Mouse (Mus musculus) forebrain, embryonic 11.5 days (tissue): Measurements from ENCODE around the gene Gm45717. TPM values are rescaled to one million over a fixed set of nuclear protein-coding genes. Genes with fewer than 3 reads are reported as not detected.

Experiments
- ATAC-seq: fragments of 200-750 bp; cut with Nextera tagmentation; replicated peaks from 2 replicates; pipeline ENCODE4 v1.8.0; 2017; ENCODE audit warnings: moderate TSS enrichment; ENCODE audit not compliant: low FRiP score
- DNase-seq: peaks from one replicate; pipeline ENCODE4 v3.0.0-alpha.2; 2017; ENCODE audit warnings: low spot score
- H3K27ac ChIP-seq: fragments of 300-500 bp; sonication (generic); 2 replicates; pipeline ENCODE4 v1.5.1; 2014; ENCODE audit warnings: low read depth, low read length
- H3K27me3 ChIP-seq: fragments of 300-500 bp; sonication (generic); 2 replicates; pipeline ENCODE4 v1.6.1; 2014; ENCODE audit warnings: mild to moderate bottlenecking, low read length, mixed read lengths; ENCODE audit not compliant: control insufficient read depth, insufficient read depth
- H3K36me3 ChIP-seq: fragments of 300-500 bp; sonication (generic); 2 replicates; pipeline ENCODE4 v1.6.1; 2014; ENCODE audit warnings: mild to moderate bottlenecking, low read length, moderate library complexity, mixed read lengths; ENCODE audit not compliant: control insufficient read depth, insufficient read depth
- H3K4me1 ChIP-seq: fragments of 300-500 bp; sonication (generic); replicated peaks from 2 replicates; pipeline ENCODE4 v1.6.1; 2014; ENCODE audit warnings: low read length, mixed read lengths; ENCODE audit not compliant: control insufficient read depth, insufficient read depth
- H3K4me2 ChIP-seq: fragments of 300-500 bp; sonication (generic); 2 replicates; pipeline ENCODE4 v1.6.1; 2014; ENCODE audit warnings: low read depth, mild to moderate bottlenecking, low read length, moderate library complexity, mixed read lengths; ENCODE audit not compliant: severe bottlenecking
- H3K4me3 ChIP-seq: fragments of 300-500 bp; sonication (generic); 2 replicates; pipeline ENCODE4 v1.5.1; 2014; ENCODE audit warnings: low read depth, low read length
- H3K9ac ChIP-seq: fragments of 300-500 bp; sonication (generic); 2 replicates; pipeline ENCODE4 v1.6.1; 2014; ENCODE audit warnings: low read length
- H3K9me3 ChIP-seq: fragments of 300-500 bp; sonication (generic); 2 replicates; pipeline ENCODE4 v1.6.1; 2016; ENCODE audit warnings: low read length, mixed read lengths; ENCODE audit not compliant: control insufficient read depth
- WGBS: fragments of 180-500 bp; shearing (Covaris S2); extraction: QIAGEN DNeasy Blood & Tissue Kit; methylation state at CpG from one replicate; pipeline ENCODE4 v1.1.7; 2014; 5-methylcytosine and 5-hydroxymethylcytosine counted together
- polyA plus RNA-seq: library from polyadenylated mRNA; unstranded; fragments of >200 nt; fragmentation: Nextera tagmentation; extraction: Ambion mirVana; gene quantifications from 2 replicates; pipeline ENCODE4 v1.2.1, GENCODE M21; 2014

Gm45717 gene
- polyA plus RNA-seq, 1 experiment from 2014 or later: not detected

DNA sequence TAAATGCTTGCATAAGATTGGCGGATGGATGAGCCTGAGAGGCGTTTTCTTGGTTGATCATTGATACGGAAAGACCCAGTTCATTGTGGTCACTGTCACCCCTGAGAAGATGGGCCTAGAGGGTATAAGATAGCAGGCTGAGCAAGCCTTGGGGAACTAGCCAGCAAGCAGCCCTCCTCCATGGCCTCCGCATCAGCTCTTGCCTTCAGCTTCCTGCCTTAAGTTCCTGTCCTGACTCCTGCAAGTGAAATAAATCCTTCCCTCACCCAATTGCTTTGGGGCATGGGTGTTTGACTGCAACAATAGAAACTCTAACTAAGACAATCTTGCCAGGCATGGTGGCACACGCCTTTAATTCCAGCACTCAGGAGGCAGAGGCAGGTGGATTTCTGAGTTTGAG, 4.3 kb upstream of the Gm45717 start:
- no peak overlapping the region for H3K4me3 ChIP-seq
- no peak overlapping the region for H3K9ac ChIP-seq
- H3K27me3 ChIP-seq: 0 out of 2 replicates have a peak, but pooled peaks cover 2% of the 10 kb centered on the region
- H3K4me2 ChIP-seq: no peak overlapping the region
- no peak for ATAC-seq
- WGBS: 36% methylated on average over 5 of the region's 5 CpGs
- DNase-seq: no peak
- no peaks in the 10 kb centered on the region for H3K36me3 ChIP-seq
- H3K27ac ChIP-seq: no peak overlapping the region
- H3K4me1 ChIP-seq: 0 out of 2 replicates have a peak, but pooled peaks cover 5% of the 10 kb centered on the region
- H3K9me3 ChIP-seq: no peaks in the 10 kb centered on the region

DNA sequence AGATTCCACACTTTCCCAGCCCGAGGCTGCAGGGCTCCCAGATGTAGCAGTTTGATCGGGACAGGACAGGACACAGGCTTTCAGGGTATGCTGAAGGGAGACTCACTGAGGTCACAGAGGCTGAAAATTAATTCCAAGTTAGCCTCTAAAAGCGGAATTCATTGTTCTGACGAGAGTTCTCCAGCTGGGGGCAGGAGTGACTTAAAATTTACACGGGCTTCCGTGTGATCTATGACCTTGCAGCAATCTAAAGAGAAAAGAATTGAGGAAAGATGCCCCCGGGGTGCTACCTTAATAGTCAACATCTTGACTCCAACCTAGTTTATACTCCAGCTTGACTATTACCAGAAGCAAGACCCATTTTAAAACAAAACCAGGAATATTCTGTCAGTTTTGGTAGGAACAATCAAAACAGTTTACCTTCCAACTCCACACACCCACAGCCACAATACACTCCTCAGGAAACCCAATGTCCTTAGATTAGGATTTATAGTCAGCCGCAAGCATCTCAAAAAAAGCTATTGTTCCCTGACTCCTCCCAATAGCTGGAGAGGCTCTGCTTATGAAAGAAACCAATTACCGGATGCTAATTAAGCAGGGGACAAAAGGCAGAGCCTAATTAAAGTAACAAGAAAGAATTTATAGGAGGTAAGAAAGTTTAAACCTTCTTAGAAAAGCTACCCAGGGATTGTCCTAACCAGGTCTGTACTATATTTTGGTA, 3.6 kb upstream of the Gm45717 start:
- 0 out of 2 replicates have a peak, but pooled peaks cover 5% of the 10 kb centered on the region for H3K4me1 ChIP-seq
- ATAC-seq (peak; percentile 38; the same call in 1 of the 2 replicates), DNase-seq (no peak)
- no peaks in the 10 kb centered on the region for H3K36me3 ChIP-seq
- H3K27ac ChIP-seq: no peak overlapping the region
- H3K27me3 ChIP-seq: 0 out of 2 replicates have a peak, but pooled peaks cover 2% of the 10 kb centered on the region
- H3K4me2 ChIP-seq: no peak overlapping the region
- WGBS: 1% methylated on average over 9 of the region's 9 CpGs
- no peak overlapping the region for H3K4me3 ChIP-seq
- H3K9ac ChIP-seq: no peak overlapping the region
- H3K9me3 ChIP-seq: no peaks in the 10 kb centered on the region

DNA sequence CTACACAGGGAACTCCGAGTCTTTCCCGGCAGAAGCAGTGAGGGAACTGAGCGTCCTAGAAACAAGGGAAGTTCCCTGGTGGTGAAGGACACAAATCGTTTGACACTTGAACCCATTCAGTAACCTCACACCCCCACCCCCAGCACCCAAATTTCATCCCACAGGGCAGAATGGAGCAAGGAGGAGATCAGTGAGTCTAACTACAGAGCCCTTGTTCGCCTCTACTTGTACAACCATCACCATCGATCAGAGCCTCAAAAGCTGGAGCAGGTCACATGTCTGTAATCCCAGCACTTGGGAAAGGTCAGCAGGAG, 776 bp upstream of the Gm45717 start:
- ATAC-seq: no peak
- Histone ChIP-seq H3K27me3 (0 out of 2 replicates have a peak, but pooled peaks cover 2% of the 10 kb centered on the region), H3K4me3 (no peak overlapping the region), H3K9ac (no peak overlapping the region), H3K4me2 (no peak overlapping the region), H3K4me1 (0 out of 2 replicates have a peak, but pooled peaks cover 5% of the 10 kb centered on the region), H3K36me3 (no peaks in the 10 kb centered on the region), H3K27ac (no peak overlapping the region), H3K9me3 (no peaks in the 10 kb centered on the region)
- WGBS: 58% methylated on average over 6 of the region's 6 CpGs
- no peak for DNase-seq

DNA sequence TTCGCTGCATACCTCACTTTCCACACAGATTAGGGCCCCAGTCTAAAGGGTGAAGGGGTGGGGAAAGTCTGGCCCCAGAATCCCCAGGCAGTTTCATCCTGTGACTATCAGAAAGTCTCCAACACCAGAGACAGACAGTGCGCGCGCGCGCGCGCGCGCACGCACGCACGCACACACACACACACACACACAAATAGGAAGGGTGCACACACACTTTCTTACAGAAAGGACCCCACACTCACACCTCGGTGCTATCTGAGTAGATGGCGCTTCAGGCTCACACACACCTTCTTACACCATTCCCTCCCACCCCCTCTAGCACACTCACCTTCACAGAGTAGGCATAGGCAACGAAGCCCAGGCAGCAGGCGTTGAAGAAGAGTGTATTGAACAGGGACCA, 395 bp downstream of the Gm45717 start:
- Histone ChIP-seq H3K27ac (0 out of 2 replicates have a peak overlapping the region, but pooled peaks have one; percentile 18), H3K27me3 (0 out of 2 replicates have a peak, but pooled peaks cover 2% of the 10 kb centered on the region), H3K9me3 (no peaks in the 10 kb centered on the region), H3K9ac (peak overlapping the region; percentile 47; the same call in 1 of the 2 replicates), H3K4me1 (peaks cover 12% of the 10 kb centered on the region; the same call in 1 of the 2 replicates), H3K4me2 (peak overlapping the region; percentile 50), H3K36me3 (no peaks in the 10 kb centered on the region), H3K4me3 (peak overlapping the region; percentile 28)
- ATAC-seq: no peak
- no peak for DNase-seq
- WGBS: 10% methylated on average over 17 of the region's 17 CpGs

DNA sequence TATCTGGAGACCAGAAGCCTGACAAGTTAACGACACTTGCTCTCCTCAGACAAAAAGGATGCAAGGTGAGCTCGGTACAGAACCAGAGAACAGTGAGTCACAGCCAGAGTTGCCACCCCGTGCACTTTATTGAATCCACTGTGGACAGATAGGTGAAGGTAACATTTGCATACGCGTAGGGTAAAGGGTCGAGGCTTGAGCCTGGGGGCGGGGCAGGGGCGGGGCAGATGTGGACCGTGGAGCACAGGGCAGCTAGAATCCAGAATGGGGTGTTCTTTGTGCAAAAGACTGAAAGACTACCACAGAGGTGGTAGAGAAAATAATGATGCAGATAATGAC, 1.0 kb downstream of the Gm45717 start:
- Histone ChIP-seq H3K27ac (no peak overlapping the region), H3K9me3 (no peaks in the 10 kb centered on the region), H3K4me3 (peak overlapping the region; percentile 28), H3K9ac (no peak overlapping the region), H3K36me3 (no peaks in the 10 kb centered on the region), H3K4me2 (peak overlapping the region; percentile 50), H3K27me3 (0 out of 2 replicates have a peak, but pooled peaks cover 2% of the 10 kb centered on the region), H3K4me1 (peaks cover 13% of the 10 kb centered on the region; the same call in 1 of the 2 replicates)
- 10% methylated on average over 9 of the region's 9 CpGs for WGBS
- ATAC-seq (no peak), DNase-seq (no peak)

DNA sequence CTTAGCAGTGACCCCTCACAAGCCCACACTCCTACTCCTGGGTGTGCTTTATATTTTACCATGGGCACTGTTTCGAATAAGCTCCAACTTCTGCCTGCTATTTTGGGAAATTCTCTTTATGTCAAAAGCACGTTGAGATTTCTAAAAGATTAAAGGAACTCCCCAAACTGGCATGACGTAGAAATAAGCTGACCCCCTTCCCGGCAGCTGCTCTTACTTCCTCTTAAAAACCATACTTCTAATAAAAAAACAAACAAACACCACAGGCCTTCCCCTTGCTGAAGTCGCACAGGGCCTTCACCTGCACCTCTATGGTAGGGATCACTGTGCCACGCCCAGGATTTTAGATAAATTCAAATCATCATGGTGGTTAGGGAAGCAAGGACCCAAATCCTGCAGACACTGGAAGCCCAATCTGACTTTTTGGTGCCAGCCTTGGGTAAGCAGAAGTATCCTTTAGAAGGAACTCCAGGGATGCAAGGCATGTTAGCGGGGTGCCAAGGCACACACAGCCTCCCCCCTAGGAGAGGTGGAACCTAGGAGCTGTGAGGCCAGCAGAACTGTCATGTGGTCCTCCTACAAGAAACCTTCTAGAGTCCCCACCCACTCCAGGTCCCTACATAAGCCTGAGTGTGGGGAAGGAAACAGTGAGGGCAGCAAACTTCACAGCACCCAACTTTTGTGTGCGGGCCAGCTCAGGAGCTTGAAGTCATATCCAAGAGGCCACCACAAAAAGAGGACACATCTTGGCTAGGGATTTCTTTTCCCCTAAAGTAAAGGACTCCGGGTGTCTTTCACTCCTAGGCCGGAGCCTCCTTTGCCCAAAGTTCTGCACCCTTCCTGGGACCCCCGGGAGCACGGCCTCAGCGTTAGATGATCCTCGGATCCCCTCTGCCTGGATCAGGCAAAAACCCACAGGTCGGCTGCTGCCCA, 1.7 kb downstream of the Gm45717 start:
- ATAC-seq (no peak), DNase-seq (no peak)
- Histone ChIP-seq H3K27ac (no peak overlapping the region), H3K36me3 (no peaks in the 10 kb centered on the region), H3K9ac (no peak overlapping the region), H3K27me3 (0 out of 2 replicates have a peak, but pooled peaks cover 2% of the 10 kb centered on the region), H3K4me2 (peak overlapping the region; percentile 50; the same call in 1 of the 2 replicates), H3K9me3 (no peaks in the 10 kb centered on the region), H3K4me1 (peaks cover 10% of the 10 kb centered on the region; the same call in 1 of the 2 replicates), H3K4me3 (no peak overlapping the region; the same call in 1 of the 2 replicates)
- 70% methylated on average over 15 of the region's 15 CpGs for WGBS

DNA sequence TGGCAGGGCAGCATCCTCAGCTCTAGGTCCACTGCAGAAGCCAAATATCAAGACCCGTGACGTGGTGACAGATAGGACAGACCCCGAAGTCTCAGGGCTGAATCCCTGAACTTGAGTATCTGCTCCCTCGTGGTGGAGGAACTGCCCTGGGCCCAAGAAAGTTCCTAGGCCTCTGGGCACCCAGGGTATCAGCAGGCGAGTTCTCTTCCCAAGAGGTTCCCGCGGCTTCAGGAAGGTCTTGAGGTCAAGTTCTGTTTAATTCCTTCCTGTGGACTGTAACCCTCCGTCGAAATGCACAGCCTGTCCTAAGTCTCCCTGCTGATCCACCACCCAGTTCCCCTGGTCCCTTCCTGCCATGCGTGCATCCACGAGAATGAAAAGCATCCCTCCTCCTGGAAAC, 2.6 kb downstream of the Gm45717 start:
- H3K4me1 ChIP-seq: peaks cover 10% of the 10 kb centered on the region; the same call in 1 of the 2 replicates
- DNase-seq: no peak
- H3K4me2 ChIP-seq: no peak overlapping the region
- H3K27ac ChIP-seq: no peak overlapping the region
- no peak overlapping the region for H3K9ac ChIP-seq
- ATAC-seq: no peak
- H3K27me3 ChIP-seq: 0 out of 2 replicates have a peak, but pooled peaks cover 2% of the 10 kb centered on the region
- no peaks in the 10 kb centered on the region for H3K9me3 ChIP-seq
- no peaks in the 10 kb centered on the region for H3K36me3 ChIP-seq
- 87% methylated on average over 11 of the region's 11 CpGs for WGBS
- no peak overlapping the region for H3K4me3 ChIP-seq

DNA sequence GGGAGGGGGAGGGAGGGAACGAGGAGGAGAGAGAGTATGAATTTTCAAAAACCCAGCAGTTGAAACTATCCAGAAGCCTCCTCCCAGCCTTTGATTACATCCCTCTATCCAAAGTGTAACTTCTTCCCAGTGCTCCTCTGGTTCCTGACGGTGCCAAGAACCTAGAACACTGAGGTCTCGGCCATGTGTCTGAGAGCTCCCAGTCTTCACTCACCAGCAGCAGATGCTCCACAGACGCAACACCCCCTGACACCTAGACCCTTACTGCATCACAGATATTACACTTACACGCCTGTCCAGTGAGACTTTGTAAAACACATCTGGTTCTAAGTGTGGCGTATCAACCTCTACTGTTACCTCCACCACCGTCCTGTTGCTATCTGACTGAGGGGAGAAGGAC, 3.3 kb downstream of the Gm45717 start:
- ATAC-seq: no peak
- Histone ChIP-seq H3K9ac (no peak overlapping the region), H3K9me3 (no peaks in the 10 kb centered on the region), H3K27ac (no peak overlapping the region), H3K4me2 (no peak overlapping the region), H3K4me1 (peaks cover 10% of the 10 kb centered on the region; the same call in 1 of the 2 replicates), H3K36me3 (no peaks in the 10 kb centered on the region), H3K27me3 (0 out of 2 replicates have a peak, but pooled peaks cover 2% of the 10 kb centered on the region), H3K4me3 (no peak overlapping the region)
- 89% methylated on average over 7 of the region's 7 CpGs for WGBS
- no peak for DNase-seq
